Mouse (Mus musculus): ENCODE measurements at regions not wholly inside any gene's neighbourhood (a gene's known extent, or its start where the extent isn't known, plus 50 kb on each side); places are given as distances from the start of the nearest gene placed in this dataset.

GRCm38 (mm10) chr6:98553922-98554321 lies 211.4 kb upstream of the Gm765 start:
- no peak overlapping the region for H3K27ac ChIP-seq (ENCODE audit: insufficient read depth, low read length)
- no peaks in the 10 kb centered on the region for H3K27me3 ChIP-seq (ENCODE audit: control insufficient read depth, insufficient read depth, low read length)
- H3K4me3 ChIP-seq (ENCODE audit: extremely low read depth, insufficient read depth, insufficient read length), result no peak overlapping the region
- no peaks in the 10 kb centered on the region for H3K4me1 ChIP-seq (ENCODE audit: control insufficient read depth, insufficient read depth, insufficient read length)
- no peak for TF ChIP-seq CTCF (IDR thresholded peaks at IDR 0.05; ENCODE audit: extremely low read depth, insufficient read depth, insufficient read length, insufficient replicate concordance)
- no peak for TF ChIP-seq POLR2A (IDR thresholded peaks at IDR 0.05; ENCODE audit: low read depth, low read length)
- no peak for DNase-seq (ENCODE audit: low read depth in 1 of 2, low spot score in 2 of 2)
- 54% methylated on average over 1 of the region's 1 CpGs for WGBS
- no peaks in the 10 kb centered on the region for H3K36me3 ChIP-seq (ENCODE audit: control insufficient read depth, insufficient read depth, low read length)

- Histone ChIP-seq H3K27ac (ENCODE audit: insufficient read depth, low read length) (no peak overlapping the region), H3K4me1 (ENCODE audit: control insufficient read depth, insufficient read depth, insufficient read length) (no peaks in the 10 kb centered on the region), H3K27me3 (ENCODE audit: control insufficient read depth, insufficient read depth, low read length) (no peaks in the 10 kb centered on the region), H3K4me3 (ENCODE audit: extremely low read depth, insufficient read depth, insufficient read length) (no peak overlapping the region), H3K36me3 (ENCODE audit: control insufficient read depth, insufficient read depth, low read length) (no peaks in the 10 kb centered on the region)
- DNase-seq (ENCODE audit: low read depth in 1 of 2, low spot score in 2 of 2), result no peak
- no peak for TF ChIP-seq POLR2A (IDR thresholded peaks at IDR 0.05; ENCODE audit: low read depth, low read length)
- no peak for TF ChIP-seq CTCF (IDR thresholded peaks at IDR 0.05; ENCODE audit: extremely low read depth, insufficient read depth, insufficient read length, insufficient replicate concordance)
- 88% methylated on average over 3 of the region's 3 CpGs for WGBS
Observed at GRCm38 (mm10) chr6:98551781-98552180, 209.2 kb upstream of the Gm765 start.

- H3K36me3 ChIP-seq (ENCODE audit: control insufficient read depth, insufficient read depth, low read length), result no peaks in the 10 kb centered on the region
- no peak overlapping the region for H3K27ac ChIP-seq (ENCODE audit: insufficient read depth, low read length)
- no peaks in the 10 kb centered on the region for H3K4me1 ChIP-seq (ENCODE audit: control insufficient read depth, insufficient read depth, insufficient read length)
- no peak for DNase-seq (ENCODE audit: low read depth in 1 of 2, low spot score in 2 of 2)
- TF ChIP-seq CTCF (IDR thresholded peaks at IDR 0.05; ENCODE audit: extremely low read depth, insufficient read depth, insufficient read length, insufficient replicate concordance) (no peak), POLR2A (IDR thresholded peaks at IDR 0.05; ENCODE audit: low read depth, low read length) (no peak)
- 81% methylated on average over 15 of the region's 15 CpGs for WGBS
- H3K4me3 ChIP-seq (ENCODE audit: extremely low read depth, insufficient read depth, insufficient read length), result no peak overlapping the region
- no peaks in the 10 kb centered on the region for H3K27me3 ChIP-seq (ENCODE audit: control insufficient read depth, insufficient read depth, low read length)
Observed at GRCm38 (mm10) chr6:98526882-98527440, 184.4 kb upstream of the Gm765 start.

- Histone ChIP-seq H3K27me3 (ENCODE audit: control insufficient read depth, insufficient read depth, low read length) (no peaks in the 10 kb centered on the region), H3K4me3 (ENCODE audit: extremely low read depth, insufficient read depth, insufficient read length) (no peak overlapping the region), H3K36me3 (ENCODE audit: control insufficient read depth, insufficient read depth, low read length) (no peaks in the 10 kb centered on the region), H3K4me1 (ENCODE audit: control insufficient read depth, insufficient read depth, insufficient read length) (no peaks in the 10 kb centered on the region), H3K27ac (ENCODE audit: insufficient read depth, low read length) (no peak overlapping the region)
- 10% methylated on average over 6 of the region's 6 CpGs for WGBS
- TF ChIP-seq POLR2A (IDR thresholded peaks at IDR 0.05; ENCODE audit: low read depth, low read length), result no peak
- TF ChIP-seq CTCF (IDR thresholded peaks at IDR 0.05; ENCODE audit: extremely low read depth, insufficient read depth, insufficient read length, insufficient replicate concordance), result peak; percentile 40; the same call in 1 of the 2 replicates
- DNase-seq (ENCODE audit: low read depth in 1 of 2, low spot score in 2 of 2), result peak; percentile 8 to 29
Observed at GRCm38 (mm10) chr6:98525286-98525685, 182.7 kb upstream of the Gm765 start.

- Histone ChIP-seq H3K36me3 (ENCODE audit: control insufficient read depth, insufficient read depth, low read length) (no peaks in the 10 kb centered on the region), H3K27ac (ENCODE audit: insufficient read depth, low read length) (no peak overlapping the region), H3K27me3 (ENCODE audit: control insufficient read depth, insufficient read depth, low read length) (no peaks in the 10 kb centered on the region), H3K4me1 (ENCODE audit: control insufficient read depth, insufficient read depth, insufficient read length) (no peaks in the 10 kb centered on the region), H3K4me3 (ENCODE audit: extremely low read depth, insufficient read depth, insufficient read length) (no peak overlapping the region)
- TF ChIP-seq POLR2A (IDR thresholded peaks at IDR 0.05; ENCODE audit: low read depth, low read length) (no peak), CTCF (IDR thresholded peaks at IDR 0.05; ENCODE audit: extremely low read depth, insufficient read depth, insufficient read length, insufficient replicate concordance) (no peak)
- 81% methylated on average over 2 of the region's 2 CpGs for whole genome bisulfite sequencing
- no peak for DNase-seq (ENCODE audit: low read depth in 1 of 2, low spot score in 2 of 2)
Observed at GRCm38 (mm10) chr6:98524659-98525058, 182.1 kb upstream of the Gm765 start.

- Histone ChIP-seq H3K27ac (ENCODE audit: insufficient read depth, low read length) (no peak overlapping the region), H3K4me1 (ENCODE audit: control insufficient read depth, insufficient read depth, insufficient read length) (no peaks in the 10 kb centered on the region), H3K4me3 (ENCODE audit: extremely low read depth, insufficient read depth, insufficient read length) (no peak overlapping the region), H3K27me3 (ENCODE audit: control insufficient read depth, insufficient read depth, low read length) (no peaks in the 10 kb centered on the region), H3K36me3 (ENCODE audit: control insufficient read depth, insufficient read depth, low read length) (no peaks in the 10 kb centered on the region)
- TF ChIP-seq CTCF (IDR thresholded peaks at IDR 0.05; ENCODE audit: extremely low read depth, insufficient read depth, insufficient read length, insufficient replicate concordance) (no peak), POLR2A (IDR thresholded peaks at IDR 0.05; ENCODE audit: low read depth, low read length) (no peak)
- DNase-seq (ENCODE audit: low read depth in 1 of 2, low spot score in 2 of 2), result no peak
- 93% methylated on average over 10 of the region's 10 CpGs for WGBS
Observed at GRCm38 (mm10) chr6:98521526-98521925, 179.0 kb upstream of the Gm765 start.

GRCm38 (mm10) chr6:98514826-98515225 lies 172.3 kb upstream of the Gm765 start:
- H3K4me1 ChIP-seq (ENCODE audit: control insufficient read depth, insufficient read depth, insufficient read length), result no peaks in the 10 kb centered on the region
- no peaks in the 10 kb centered on the region for H3K27me3 ChIP-seq (ENCODE audit: control insufficient read depth, insufficient read depth, low read length)
- WGBS, result 86% methylated on average over 3 of the region's 3 CpGs
- no peak overlapping the region for H3K4me3 ChIP-seq (ENCODE audit: extremely low read depth, insufficient read depth, insufficient read length)
- TF ChIP-seq CTCF (IDR thresholded peaks at IDR 0.05; ENCODE audit: extremely low read depth, insufficient read depth, insufficient read length, insufficient replicate concordance), result no peak
- no peak for DNase-seq (ENCODE audit: low read depth in 1 of 2, low spot score in 2 of 2)
- no peak overlapping the region for H3K27ac ChIP-seq (ENCODE audit: insufficient read depth, low read length)
- no peaks in the 10 kb centered on the region for H3K36me3 ChIP-seq (ENCODE audit: control insufficient read depth, insufficient read depth, low read length)
